Mouse (Mus musculus) CH12.LX (cell line): ENCODE measurements around the gene Gm44596. TPM values are rescaled to one million over a fixed set of nuclear protein-coding genes. Genes with fewer than 3 reads are reported as not detected.

Experiments
- DNase-seq: peaks from one replicate; pipeline ENCODE4 v3.0.0-alpha.2; 2013; ENCODE audit errors: extremely low read depth
- H3K27ac ChIP-seq: 2 replicates; pipeline ENCODE4 v1.5.1; 2012; ENCODE audit warnings: low read depth, mild to moderate bottlenecking, control low read depth, moderate library complexity; ENCODE audit not compliant: insufficient read depth
- H3K27me3 ChIP-seq: replicated peaks from 2 replicates; pipeline ENCODE3; 2012; ENCODE audit warnings: inconsistent platforms
- H3K36me3 ChIP-seq, 2 experiments: replicated peaks in 1 of 2; 2 replicates each; pipeline versions ENCODE3 to v1.6.1; 2012; ENCODE audit warnings: inconsistent platforms in 1 of 2, low read length in 1 of 2, mild to moderate bottlenecking in 1 of 2, mixed read lengths in 1 of 2, moderate library complexity in 1 of 2; ENCODE audit not compliant: control insufficient read depth in 1 of 2, insufficient read depth in 1 of 2
- H3K4me1 ChIP-seq, 2 experiments: 2 replicates each; pipeline ENCODE4 v1.6.1; 2012; ENCODE audit warnings: inconsistent platforms in 1 of 2, moderate library complexity in 1 of 2; ENCODE audit not compliant: insufficient read depth in 2 of 2, control insufficient read depth in 1 of 2
- H3K4me2 ChIP-seq: 2 replicates; pipeline ENCODE4 v1.6.1; 2012; ENCODE audit warnings: low read depth, mild to moderate bottlenecking, control low read depth; ENCODE audit not compliant: poor library complexity, insufficient read depth, severe bottlenecking
- H3K4me3 ChIP-seq, 3 experiments: fragments of 150-350 bp in 1 of 3; sonication (generic) in 1 of 3; replicated peaks in 1 of 3; 2 replicates each; pipeline versions ENCODE3 to v1.5.1; 2011 to 2012; ENCODE audit warnings: low read depth in 2 of 3, low read length in 2 of 3, mild to moderate bottlenecking in 2 of 3, moderate library complexity in 2 of 3, control low read depth in 1 of 3, improper control_type of control experiment in 1 of 3, inconsistent platforms in 1 of 3, mixed read lengths in 1 of 3; ENCODE audit not compliant: poor library complexity in 1 of 3
- H3K79me2 ChIP-seq: replicated peaks from 2 replicates; pipeline ENCODE4 v1.6.1; 2012; ENCODE audit warnings: mild to moderate bottlenecking, moderate library complexity; ENCODE audit not compliant: control insufficient read depth, poor library complexity, insufficient read depth, severe bottlenecking; ENCODE audit errors: extremely low read depth
- H3K9ac ChIP-seq: 2 replicates; pipeline ENCODE4 v1.6.1; 2012; ENCODE audit warnings: low read depth, mild to moderate bottlenecking, control low read depth, moderate library complexity; ENCODE audit not compliant: insufficient read depth
- H3K9me3 ChIP-seq: replicated peaks from 2 replicates; pipeline ENCODE3; 2012; ENCODE audit warnings: low read length, inconsistent platforms, mixed read lengths
- BHLHE40 ChIP-seq: IDR thresholded peaks from 2 replicates; pipeline ENCODE4 v1.6.1; 2011; ENCODE audit warnings: mild to moderate bottlenecking, low read depth, low read length, improper control_type of control experiment
- CHD2 ChIP-seq: IDR thresholded peaks from 2 replicates; pipeline ENCODE4 v1.6.1; 2011; ENCODE audit warnings: low read length, improper control_type of control experiment
- CTCF ChIP-seq, 2 experiments: IDR thresholded peaks in 1 of 2; conservative IDR thresholded peaks in 1 of 2; 2 replicates each; pipeline ENCODE4 v1.5.1; 2011 to 2012; ENCODE audit warnings: low read depth in 2 of 2, low read length in 2 of 2, improper control_type of control experiment in 1 of 2, inconsistent platforms in 1 of 2, mild to moderate bottlenecking in 1 of 2, moderate library complexity in 1 of 2
- E2F4 ChIP-seq: IDR thresholded peaks from 2 replicates; pipeline ENCODE4 v1.6.1; 2011; ENCODE audit warnings: low read depth, low read length, improper control_type of control experiment; ENCODE audit not compliant: insufficient replicate concordance
- ELF1 ChIP-seq: IDR thresholded peaks from 2 replicates; pipeline ENCODE4 v1.6.1; 2014; ENCODE audit warnings: low read depth, mild to moderate bottlenecking, inconsistent platforms, low read length, improper control_type of control experiment
- HCFC1 ChIP-seq: IDR thresholded peaks from 2 replicates; pipeline ENCODE4 v1.6.1; 2012; ENCODE audit warnings: low read depth, mild to moderate bottlenecking, inconsistent platforms, low read length, improper control_type of control experiment
- JUN ChIP-seq: IDR thresholded peaks from 2 replicates; pipeline ENCODE4 v1.6.1; 2011; ENCODE audit warnings: low read depth, mild to moderate bottlenecking, low read length, improper control_type of control experiment, moderate library complexity; ENCODE audit not compliant: insufficient read depth
- MAX ChIP-seq: IDR thresholded peaks from 2 replicates; pipeline ENCODE4 v1.6.1; 2011; ENCODE audit warnings: low read length, improper control_type of control experiment
- MAZ ChIP-seq: IDR thresholded peaks from 2 replicates; pipeline ENCODE4 v1.6.1; 2012; ENCODE audit warnings: low read depth, mild to moderate bottlenecking, inconsistent platforms, low read length, improper control_type of control experiment, moderate library complexity
- MEF2A ChIP-seq: IDR thresholded peaks from 2 replicates; pipeline ENCODE4 v1.6.1; 2014; ENCODE audit warnings: low read depth, mild to moderate bottlenecking, inconsistent platforms, low read length, improper control_type of control experiment, borderline replicate concordance
- MXI1 ChIP-seq: IDR thresholded peaks from 2 replicates; pipeline ENCODE4 v1.6.1; 2011; ENCODE audit warnings: mild to moderate bottlenecking, low read depth, low read length, improper control_type of control experiment
- NELFE ChIP-seq: IDR thresholded peaks from 2 replicates; pipeline ENCODE4 v1.6.1; 2011; ENCODE audit warnings: low read depth, low read length, improper control_type of control experiment
- NRF1 ChIP-seq: IDR thresholded peaks from 2 replicates; pipeline ENCODE4 v1.6.1; 2014; ENCODE audit warnings: low read depth, mild to moderate bottlenecking, inconsistent platforms, low read length, improper control_type of control experiment, moderate library complexity
- POLR2A ChIP-seq: IDR thresholded peaks from 2 replicates; pipeline ENCODE4 v1.6.1; 2011; ENCODE audit warnings: low read depth, mild to moderate bottlenecking, improper control_type of control experiment, low read length
- POLR2AphosphoS2 ChIP-seq: IDR thresholded peaks from 2 replicates; pipeline ENCODE4 v1.6.1; 2011; ENCODE audit warnings: low read depth, low read length, improper control_type of control experiment
- RAD21 ChIP-seq: IDR thresholded peaks from 2 replicates; pipeline ENCODE4 v1.6.1; 2011; ENCODE audit warnings: low read depth, mild to moderate bottlenecking, low read length, improper control_type of control experiment, moderate library complexity
- RCOR1 ChIP-seq: conservative IDR thresholded peaks from 2 replicates; pipeline ENCODE4 v1.6.1; 2012; ENCODE audit warnings: low read depth, mild to moderate bottlenecking, inconsistent platforms, low read length, improper control_type of control experiment
- SIN3A ChIP-seq: IDR thresholded peaks from 2 replicates; pipeline ENCODE4 v1.6.1; 2012; ENCODE audit warnings: low read length, improper control_type of control experiment, inconsistent platforms
- SMC3 ChIP-seq: IDR thresholded peaks from 2 replicates; pipeline ENCODE4 v1.6.1; 2011; ENCODE audit warnings: low read depth, low read length, improper control_type of control experiment
- UBTF ChIP-seq: IDR thresholded peaks from 2 replicates; pipeline ENCODE4 v1.6.1; 2012; ENCODE audit warnings: low read depth, mild to moderate bottlenecking, inconsistent platforms, low read length, improper control_type of control experiment, moderate library complexity
- USF1 ChIP-seq: IDR thresholded peaks from 2 replicates; pipeline ENCODE4 v1.6.1; 2014; ENCODE audit warnings: low read depth, mild to moderate bottlenecking, inconsistent platforms, low read length, improper control_type of control experiment
- USF2 ChIP-seq: conservative IDR thresholded peaks from 2 replicates; pipeline ENCODE4 v1.6.1; 2011; ENCODE audit warnings: low read depth, low read length, improper control_type of control experiment
- dilution Hi-C: fragments of 300-500 bp; cut with MboI; formaldehyde crosslinking; loops from 2 replicates; pipeline ENCODE4 v1.14.3; 2020; ENCODE audit warnings: low sequenced_read_pairs; ENCODE audit not compliant: extremely low pct_unique_long_range_greater_than_20kb, extremely low pct_ligation_motif_present
- in situ Hi-C: fragments of 300-500 bp; cut with MboI; formaldehyde crosslinking; loops from 3 replicates; pipeline ENCODE4 v1.14.3; 2019; ENCODE audit warnings: low sequenced_read_pairs, low pct_ligation_motif_present, low pct_unique_long_range_greater_than_20kb, mixed read lengths
- polyA plus RNA-seq: library from polyadenylated mRNA; unstranded; fragments of >175 nt; gene quantifications from 2 replicates; pipeline ENCODE4 v1.2.1, GENCODE M21; 2012; ENCODE audit warnings: low read depth; ENCODE audit not compliant: insufficient read length
- total RNA-seq, 2 experiments: library from RNA; depleted of rRNA; stranded (reverse); fragments of 300-350 nt in 1 of 2; fragments of >200 nt in 1 of 2; gene quantifications; 2 replicates each; pipeline ENCODE4 v1.2.3; 2012 to 2014

Gene Gm44596
- total and polyA plus RNA-seq, 3 experiments = not detected

- peak; percentile 73 for TF ChIP-seq RAD21
- no peak for TF ChIP-seq USF1
- TF ChIP-seq CTCF (conservative IDR thresholded peaks at IDR 0.05 in 1 of 2, IDR thresholded peaks at IDR 0.05 in 1 of 2; ENCODE audit: low read depth in 2 of 2, low read length in 2 of 2) = peak; percentile 68 to 85
- no peak for TF ChIP-seq CHD2
- TF ChIP-seq SMC3 = peak; percentile 62
- TF ChIP-seq, all 38 proteins: peak for 3
- Histone ChIP-seq H3K4me2 (no peak overlapping the region), H3K27ac (no peak overlapping the region), H3K36me3 (peaks cover 22 to 42% of the 10 kb centered on the region in 2 experiments), H3K9me3 (no peaks in the 10 kb centered on the region), H3K4me1 (peaks cover 9 to 53% of the 10 kb centered on the region in 2 experiments), H3K4me3 (no peak overlapping the region), H3K9ac (no peak overlapping the region), H3K27me3 (no peaks in the 10 kb centered on the region), H3K79me2 (peaks cover 38% of the 10 kb centered on the region)
- dilution Hi-C loops (no loop called here), in situ Hi-C loops (loop anchor here (5.0 kb wide), 1 partner anchor 37 kb away; no protein-coding TSS in a partner anchor)
- DNase-seq = peak; percentile 58
Measured at GRCm38 (mm10) chr6:128358999-128359398, 16.3 kb upstream of the Gm44596 start.

- H3K9ac ChIP-seq = peak overlapping the region; percentile 95
- TF ChIP-seq SIN3A (0 out of 2 replicates have a peak, but pooled peaks have one; percentile 36), CTCF (conservative IDR thresholded peaks at IDR 0.05 in 1 of 2, IDR thresholded peaks at IDR 0.05 in 1 of 2; ENCODE audit: low read depth in 2 of 2, low read length in 2 of 2) (no peak)
- H3K27me3 ChIP-seq = no peaks in the 10 kb centered on the region
- peak overlapping the region; percentile 89 for H3K4me2 ChIP-seq
- no peaks in the 10 kb centered on the region for H3K9me3 ChIP-seq
- dilution Hi-C loops = no loop called here
- in situ Hi-C loops = loop anchor here (5.0 kb wide), 1 partner anchor 50 kb away; no protein-coding TSS in a partner anchor
- DNase-seq = no peak
- H3K4me1 ChIP-seq = peaks cover 13 to 58% of the 10 kb centered on the region in 2 experiments
- peak overlapping the region; percentile 77 to 88 (median 85) for H3K4me3 ChIP-seq
- no peak overlapping the region for H3K27ac ChIP-seq
- peaks cover 51% of the 10 kb centered on the region for H3K79me2 ChIP-seq
- H3K36me3 ChIP-seq = peaks cover 27 to 58% of the 10 kb centered on the region in 2 experiments
Measured at GRCm38 (mm10) chr6:128361901-128362300, 13.4 kb upstream of the Gm44596 start.

GRCm38 (mm10) chr6:128362381-128363006, 12.8 kb upstream of the Gm44596 start, which contains the start of the genes Rhno1 and Foxm1:
Gene Rhno1 (minus strand): TSS chr6:128362911.
Gene Foxm1 (plus strand): TSS chr6:128362967.
- in situ Hi-C loops = loop anchor here (5.0 kb wide), 1 partner anchor 50 kb away; no protein-coding TSS in a partner anchor
- no peaks in the 10 kb centered on the region for H3K27me3 ChIP-seq
- peak within 1 kb of the TSS; percentile 77 to 88 (median 85) for H3K4me3 ChIP-seq
- H3K9ac ChIP-seq = peak within 1 kb of the TSS; percentile 95
- H3K79me2 ChIP-seq = peaks cover 51% of the 10 kb centered on the region
- H3K4me1 ChIP-seq = peaks cover 13 to 58% of the 10 kb centered on the region in 2 experiments
- peak within 1 kb of the TSS; percentile 70 for H3K27ac ChIP-seq
- no peaks in the 10 kb centered on the region for H3K9me3 ChIP-seq
- dilution Hi-C loops = no loop called here
- H3K36me3 ChIP-seq = peaks cover 26 to 57% of the 10 kb centered on the region in 2 experiments
- peak within 1 kb of the TSS; percentile 89 for H3K4me2 ChIP-seq
- DNase-seq = peak; percentile 71
- TF ChIP-seq NELFE (peak; percentile 66), CTCF (conservative IDR thresholded peaks at IDR 0.05 in 1 of 2, IDR thresholded peaks at IDR 0.05 in 1 of 2; ENCODE audit: low read depth in 2 of 2, low read length in 2 of 2) (no peak), MAX (peak; percentile 57), JUN (no peak), NRF1 (0 out of 2 replicates have a peak, but pooled peaks have one; percentile 26), POLR2A (peak; percentile 74), CHD2 (no peak), MEF2A (0 out of 2 replicates have a peak, but pooled peaks have one; percentile 7), UBTF (peak; percentile 82; the same call in 1 of the 2 replicates), USF1 (peak; percentile 93), POLR2AphosphoS2 (0 out of 2 replicates have a peak, but pooled peaks have one; percentile 52), USF2 (peak; percentile 86), E2F4 (peak; percentile 89; the same call in 1 of the 2 replicates), HCFC1 (0 out of 2 replicates have a peak, but pooled peaks have one; percentile 45), RCOR1 (no peak), BHLHE40 (peak; percentile 85), MXI1 (peak; percentile 72), ELF1 (peak; percentile 67; the same call in 1 of the 2 replicates), SMC3 (no peak), SIN3A (peak; percentile 84), MAZ (0 out of 2 replicates have a peak, but pooled peaks have one; percentile 67)
